Comparison of ENCODE assay signal across 8 mouse cellular contexts in the genomic region with DNA sequence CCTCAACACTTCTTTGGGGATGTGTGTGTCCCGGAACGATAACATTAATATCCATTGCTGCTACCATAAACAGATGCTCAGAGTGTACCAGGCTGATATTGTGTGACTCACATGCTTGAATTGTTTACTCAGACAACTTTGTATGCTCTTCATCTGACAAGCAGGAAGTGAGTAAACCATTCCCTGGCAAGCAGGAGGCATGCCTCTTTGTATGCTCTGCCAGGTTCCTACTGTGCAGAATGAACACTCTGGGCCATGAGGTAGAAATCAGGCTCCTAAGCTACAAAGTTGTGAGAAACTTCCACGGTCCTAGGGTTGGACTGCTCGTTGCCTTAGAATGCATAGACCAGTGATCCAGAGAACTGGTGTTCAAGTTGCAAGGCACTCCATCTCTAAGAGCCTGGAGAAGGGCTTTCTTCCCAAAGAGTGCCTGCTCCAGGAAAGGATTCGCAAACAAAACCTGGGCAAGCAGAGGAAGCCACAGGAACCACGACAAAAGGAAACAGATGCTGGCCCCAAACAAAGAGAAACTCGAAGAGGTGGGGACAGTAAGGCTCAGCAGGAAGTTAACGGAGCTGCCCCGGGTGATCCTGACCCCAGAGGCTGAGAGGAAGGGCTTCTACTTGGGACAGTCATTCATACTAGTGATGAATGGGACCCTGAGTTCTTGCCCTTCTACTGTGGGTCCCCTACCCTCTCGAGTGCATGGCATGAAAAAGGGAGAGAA. TPM values are rescaled to one million over a fixed set of nuclear protein-coding genes. Genes with fewer than 3 reads are reported as not detected.
DNase-seq lines count a peak whose midpoint lies in the region; ATAC-seq and TF ChIP-seq lines count a peak whose summit lies in the region.

No protein-coding gene starts in this region.

- peaks cover 3% of the 10 kb centered on the region; the same call in 1 of the 2 replicates for H3K4me1 ChIP-seq in G1E (ENCODE audit: insufficient read depth, low read depth, low read length)
- H3K4me1 ChIP-seq in embryonic facial prominence, embryonic 14.5 days (ENCODE audit: control insufficient read depth, insufficient read depth, low read length), result peaks cover 8% of the 10 kb centered on the region
- peaks cover 14% of the 10 kb centered on the region for H3K4me1 ChIP-seq in liver, embryonic 16.5 days (ENCODE audit: control insufficient read depth, low read depth, low read length)

- DNase-seq in heart, adult 11 months, result peak; percentile 85
- DNase-seq in heart, adult 18-20 months, result no peak
- DNase-seq in G1E (ENCODE audit: low spot score), result no peak
- peak; percentile 24 for DNase-seq in embryonic facial prominence, embryonic 14.5 days (ENCODE audit: low spot score)
- DNase-seq in left cerebral cortex, adult 9 months (ENCODE audit: low spot score in 2 of 2), result no peak
- DNase-seq in cerebellum, adult 8-10 months, result no peak

- H3K9ac ChIP-seq in embryonic facial prominence, embryonic 14.5 days (ENCODE audit: low read depth, low read length), result no peak overlapping the region
- H3K9ac ChIP-seq in liver, embryonic 16.5 days (ENCODE audit: low read depth, low read length), result no peak overlapping the region

- H3K9me3 ChIP-seq in G1E (replicated peaks), result no peaks in the 10 kb centered on the region
- H3K9me3 ChIP-seq in embryonic facial prominence, embryonic 14.5 days (ENCODE audit: control insufficient read depth, low read length), result no peaks in the 10 kb centered on the region
- H3K9me3 ChIP-seq in liver, embryonic 16.5 days (replicated peaks; ENCODE audit: control insufficient read depth, low read length), result no peaks in the 10 kb centered on the region

- H3K4me2 ChIP-seq in embryonic facial prominence, embryonic 14.5 days (ENCODE audit: low read depth, low read length), result no peak overlapping the region
- peak overlapping the region; percentile 12 for H3K4me2 ChIP-seq in liver, embryonic 16.5 days (ENCODE audit: low read depth, low read length)

- no peak overlapping the region for H3K4me3 ChIP-seq in G1E (ENCODE audit: low read depth, low read length)
- H3K4me3 ChIP-seq in embryonic facial prominence, embryonic 14.5 days (ENCODE audit: low read depth, low read length), result no peak overlapping the region
- no peak overlapping the region for H3K4me3 ChIP-seq in liver, embryonic 16.5 days (ENCODE audit: low read depth, low read length)

- 37% methylated on average over 10 of the region's 10 CpGs for WGBS in embryonic facial prominence, embryonic 14.5 days
- 13% methylated on average over 10 of the region's 10 CpGs for WGBS in liver, embryonic 16.5 days (ENCODE audit: insufficient replicate concordance)

- H3K27me3 ChIP-seq in G1E (ENCODE audit: insufficient read depth, low read length), result peaks cover 18% of the 10 kb centered on the region
- H3K27me3 ChIP-seq in embryonic facial prominence, embryonic 14.5 days (replicated peaks; ENCODE audit: control insufficient read depth, insufficient read depth, low read length), result no peaks in the 10 kb centered on the region
- H3K27me3 ChIP-seq in liver, embryonic 16.5 days (ENCODE audit: control insufficient read depth, insufficient read depth, low read depth, low read length), result no peaks in the 10 kb centered on the region

- ATAC-seq in G1E (ENCODE audit: extremely low read depth, insufficient number of reproducible peaks, low FRiP score, poor library complexity, severe bottlenecking), result peak; percentile 8; the same call in 1 of the 2 replicates
- ATAC-seq in embryonic facial prominence, embryonic 14.5 days (ENCODE audit: low read depth), result no peak
- ATAC-seq in liver, embryonic 16.5 days (ENCODE audit: low read depth), result peak; percentile 24; the same call in 1 of the 2 replicates
- no peak for ATAC-seq in erythroid progenitor cell, adult 5-6 weeks (replicated peaks; ENCODE audit: low FRiP score, poor library complexity, severe bottlenecking)

- no peaks in the 10 kb centered on the region for H3K36me3 ChIP-seq in G1E (replicated peaks)
- H3K36me3 ChIP-seq in embryonic facial prominence, embryonic 14.5 days (ENCODE audit: control insufficient read depth, insufficient read depth, low read length), result no peaks in the 10 kb centered on the region
- no peaks in the 10 kb centered on the region for H3K36me3 ChIP-seq in liver, embryonic 16.5 days (ENCODE audit: control insufficient read depth, insufficient read depth)

- TF ChIP-seq CTCF in G1E (IDR thresholded peaks at IDR 0.05; ENCODE audit: low read depth, low read length), result no peak

- no peak overlapping the region for H3K27ac ChIP-seq in embryonic facial prominence, embryonic 14.5 days (replicated peaks; ENCODE audit: low read depth, low read length)
- H3K27ac ChIP-seq in liver, embryonic 16.5 days (ENCODE audit: low read length), result no peak overlapping the region

RNA-seq across cellular contexts. Expression of gene Slc22a23, which starts 53.2 kb away (rescaled TPM):
- total RNA-seq in heart, adult 18-20 months (2021), result 10 to 100 TPM; 10.3 to 13.7 TPM
- 24.9 and 68.0 TPM in 2 replicates for total RNA-seq in G1E (2014; fragmentation: Nextera tagmentation)
- total RNA-seq in G1E (2017), result 14.7 and 18.0 TPM in 2 replicates
- 43.8 and 49.3 TPM in 2 replicates for polyA plus RNA-seq in G1E (2012)
- polyA plus RNA-seq in embryonic facial prominence, embryonic 14.5 days (2014; fragmentation: Nextera tagmentation; extraction: Ambion mirVana), result 6.0 and 7.4 TPM in 2 replicates
- polyA plus RNA-seq in liver, embryonic 16.5 days (2015; fragmentation: Nextera tagmentation; extraction: Ambion mirVana), result 6.7 and 8.2 TPM in 2 replicates
- total RNA-seq in erythroid progenitor cell, adult 5-6 weeks (2015; ENCODE audit: low replicate concordance), result 97.7 and 102 TPM in 2 replicates
- total RNA-seq in erythroid progenitor cell, adult 5-6 weeks (2017; ENCODE audit: low replicate concordance), result 107 and 114 TPM in 2 replicates

Comparison
In these comparisons a context has a peak if more than half of its experiments do, and no peak if none do; other contexts are left out.
1. DNase-seq: peak in heart, adult 11 months (single experiment) and embryonic facial prominence, embryonic 14.5 days (single experiment); none in heart, adult 18-20 months (0 of 2), G1E (single experiment), left cerebral cortex, adult 9 months (0 of 2) and cerebellum, adult 8-10 months (single experiment).
2. ATAC-seq: peak in G1E (single experiment) and liver, embryonic 16.5 days (single experiment); none in embryonic facial prominence, embryonic 14.5 days (single experiment) and erythroid progenitor cell, adult 5-6 weeks (single experiment).